10 mouse cellular contexts compared by ENCODE assay signal in the genomic region with DNA sequence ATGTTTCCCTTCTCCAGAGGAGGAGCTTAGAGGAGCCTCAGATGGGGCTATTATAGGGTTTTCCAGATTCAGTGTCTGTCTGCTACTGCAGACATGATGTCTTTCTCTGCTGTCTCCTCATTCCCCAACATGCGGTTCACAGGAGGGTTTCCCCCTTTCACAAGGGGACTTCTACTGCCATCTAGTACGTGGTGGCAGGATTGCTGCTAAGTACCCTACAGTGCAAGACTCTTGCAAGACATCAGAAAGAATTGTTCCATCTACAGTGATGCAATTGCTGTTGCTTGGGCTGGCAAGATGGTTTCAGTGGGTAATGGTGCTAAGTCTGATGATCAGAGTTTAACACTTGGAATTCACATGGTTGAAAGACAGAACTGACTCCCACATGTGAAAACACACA. TPM values are rescaled to one million over a fixed set of nuclear protein-coding genes. Genes with fewer than 3 reads are reported as not detected.
DNase-seq lines count a peak whose midpoint lies in the region; ATAC-seq and TF ChIP-seq lines count a peak whose summit lies in the region.
"Had no signal": no experiment of that assay in that cellular context is flagged by ENCODE, and none has a peak within 500 bp of the region (broad histone marks: within the 10 kb centered on the region; RNA-seq: fewer than 3 reads in every experiment).

No protein-coding gene starts in this region.

- H3K27ac ChIP-seq in heart, postnatal 0 days (ENCODE audit: low read depth) = no peak overlapping the region
- H3K27ac ChIP-seq: heart, embryonic 10.5 days had no signal

- ATAC-seq in heart, postnatal 0 days (ENCODE audit: insufficient read depth, low read depth) = peak; percentile 44; the same call in 1 of the 2 replicates

- 17% methylated on average over 2 of the region's 2 CpGs for WGBS in heart, postnatal 0 days

- no peak overlapping the region for H3K9ac ChIP-seq in heart, postnatal 0 days (replicated peaks; ENCODE audit: low read depth, low read length)

- peak; percentile 81 for TF ChIP-seq CTCF in heart, postnatal 0 days (IDR thresholded peaks at IDR 0.05; ENCODE audit: low read depth)

- DNase-seq in heart, postnatal 0 days (ENCODE audit: low spot score) = no peak
- no peak for DNase-seq in heart, adult 8-10 months (ENCODE audit: low spot score)
- DNase-seq in B cell, adult 2 months = peak; percentile 53 to 56
- peak; percentile 88 for DNase-seq in adipocyte (ENCODE audit: low spot score)
- DNase-seq in lung, postnatal 4 days = peak; percentile 47 to 62
- DNase-seq in cerebellum, postnatal 25 days = no peak
- no peak for DNase-seq in cerebellum, postnatal 36 days
- no peak for DNase-seq in frontal cortex, postnatal 25 days (ENCODE audit: low spot score in 2 of 2)

- peaks cover 12% of the 10 kb centered on the region; the same call in 1 of the 2 replicates for H3K4me1 ChIP-seq in heart, postnatal 0 days (ENCODE audit: control insufficient read depth, insufficient read depth)

- no peaks in the 10 kb centered on the region for H3K36me3 ChIP-seq in heart, postnatal 0 days (replicated peaks; ENCODE audit: control insufficient read depth, insufficient read depth, low read length)
- H3K36me3 ChIP-seq: heart, embryonic 10.5 days had no signal

- H3K4me2 ChIP-seq in heart, postnatal 0 days (ENCODE audit: low read depth, low read length) = no peak overlapping the region

- no peak for TF ChIP-seq EP300 in heart, postnatal 0 days (IDR thresholded peaks at IDR 0.05; ENCODE audit: low read depth)

- no peak overlapping the region for H3K4me3 ChIP-seq in heart, postnatal 0 days (ENCODE audit: low read depth, low read length)
- H3K4me3 ChIP-seq: heart, embryonic 10.5 days had no signal

- no peaks in the 10 kb centered on the region for H3K9me3 ChIP-seq in heart, postnatal 0 days (replicated peaks; ENCODE audit: control insufficient read depth, low read length)
- H3K9me3 ChIP-seq: heart, embryonic 10.5 days had no signal

- H3K27me3 ChIP-seq in heart, postnatal 0 days (ENCODE audit: control insufficient read depth, insufficient read depth, low read length) = no peaks in the 10 kb centered on the region

RNA-seq across cellular contexts. Expression of gene Scgb1a1, which starts 32.6 kb away (rescaled TPM):
- total RNA-seq in heart, postnatal 0 days (2014; rRNA removed; ENCODE audit: low replicate concordance) = 8.9 TPM in 1 of 2 replicates, not detected in the other
- polyA plus RNA-seq in heart, postnatal 0 days (2015; fragmentation: Nextera tagmentation; extraction: Ambion mirVana) = 1.3 and 98.2 TPM in 2 replicates
- total RNA-seq in heart, adult 8-10 months (2022) = 10 to 100 TPM in 1 of 4 experiments, not detected in 3; 44.8 TPM
- polyA plus RNA-seq: heart, embryonic 10.5 days; limb, embryonic 14.5 days had no signal

Comparison
In these comparisons a context has a peak if more than half of its experiments do, and no peak if none do; other contexts are left out.
1. DNase-seq: peak in B cell, adult 2 months (2 of 2), adipocyte (single experiment) and lung, postnatal 4 days (2 of 2); none in heart, postnatal 0 days (single experiment), heart, adult 8-10 months (single experiment), cerebellum, postnatal 25 days (0 of 2), cerebellum, postnatal 36 days (0 of 2) and frontal cortex, postnatal 25 days (0 of 2).